Mouse (Mus musculus): Measurements from ENCODE around the gene Glod4. TPM values are rescaled to one million over a fixed set of nuclear protein-coding genes. Genes with fewer than 3 reads are reported as not detected.
A peak's percentile ranks its signal among the peaks of the same experiment; 100 is the strongest.

Gene Glod4
- total and polyA plus RNA-seq, 2 experiments from 2014 or later, result 63.5 to 116 TPM

DNA sequence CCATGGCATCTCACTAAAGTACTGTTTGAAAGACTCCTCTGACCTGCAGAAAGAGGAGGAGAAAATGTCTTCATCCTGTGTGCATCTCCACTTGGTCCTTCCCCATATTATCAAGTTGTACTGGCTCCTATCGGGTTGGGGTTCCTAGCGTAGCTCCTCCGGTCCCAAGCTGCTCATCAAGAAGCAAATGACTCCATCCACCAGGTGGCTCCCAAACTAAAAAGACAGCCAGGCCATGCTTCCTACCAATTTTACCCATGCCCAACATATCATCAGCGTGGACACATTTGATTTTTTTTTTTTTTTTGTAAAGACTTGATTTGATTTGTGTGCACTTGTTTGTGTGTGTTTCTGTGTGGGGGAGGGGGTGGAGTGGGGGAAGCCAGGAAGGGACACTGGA, 28.9 kb upstream of the Glod4 start:
- WGBS, result 78% methylated on average over 4 of the region's 4 CpGs
- H3K9ac ChIP-seq (replicated peaks; ENCODE audit: low read length, poor library complexity, severe bottlenecking), result no peak overlapping the region
- H3K27me3 ChIP-seq (ENCODE audit: insufficient read depth, low read length), result no peaks in the 10 kb centered on the region
- no peak overlapping the region for H3K4me3 ChIP-seq (ENCODE audit: low read depth, low read length)
- H3K9me3 ChIP-seq (ENCODE audit: low read length), result no peaks in the 10 kb centered on the region
- H3K4me1 ChIP-seq (ENCODE audit: insufficient read depth, low read length), result no peaks in the 10 kb centered on the region
- DNase-seq (ENCODE audit: low spot score), result peak; percentile 58
- no peaks in the 10 kb centered on the region for H3K36me3 ChIP-seq (ENCODE audit: insufficient read depth, low read length)
- no peak overlapping the region for H3K27ac ChIP-seq (ENCODE audit: low read depth, low read length)
- H3K4me2 ChIP-seq (ENCODE audit: low read depth, low read length, poor library complexity, severe bottlenecking), result no peak overlapping the region
- no peak for ATAC-seq (ENCODE audit: low FRiP score)
- TF ChIP-seq CTCF (IDR thresholded peaks at IDR 0.05), result peak; percentile 69

DNA sequence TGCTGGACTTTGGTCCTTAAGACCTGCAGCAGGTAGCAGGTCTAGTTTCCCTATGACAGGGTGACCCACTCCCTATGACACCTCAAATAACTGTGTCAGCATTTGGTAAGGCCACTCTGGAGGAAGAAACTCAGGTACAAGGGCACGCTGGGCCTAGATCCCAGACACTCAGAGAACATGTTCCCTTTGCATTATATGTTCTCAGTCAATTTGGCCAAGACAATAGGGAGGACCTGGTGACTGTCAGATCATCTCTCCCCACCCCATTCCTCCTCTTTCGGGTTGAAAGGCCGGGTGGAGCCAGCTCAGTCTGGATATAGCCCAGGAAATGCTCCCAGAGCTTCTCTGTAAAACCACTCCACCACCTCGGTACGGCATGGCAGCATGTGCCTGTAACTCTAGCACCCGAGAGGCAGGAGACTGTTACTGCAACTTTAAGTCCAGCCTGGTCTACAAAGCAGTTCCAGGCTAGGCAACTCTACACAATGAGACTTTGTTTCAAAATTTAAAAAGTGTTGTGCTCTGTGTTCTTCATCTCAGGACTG, 25.1 kb upstream of the Glod4 start:
- Histone ChIP-seq H3K4me1 (ENCODE audit: insufficient read depth, low read length) (no peaks in the 10 kb centered on the region), H3K27me3 (ENCODE audit: insufficient read depth, low read length) (no peaks in the 10 kb centered on the region), H3K9ac (replicated peaks; ENCODE audit: low read length, poor library complexity, severe bottlenecking) (no peak overlapping the region), H3K4me2 (ENCODE audit: low read depth, low read length, poor library complexity, severe bottlenecking) (no peak overlapping the region), H3K36me3 (ENCODE audit: insufficient read depth, low read length) (no peaks in the 10 kb centered on the region), H3K9me3 (ENCODE audit: low read length) (no peaks in the 10 kb centered on the region), H3K27ac (ENCODE audit: low read depth, low read length) (peak overlapping the region; percentile 64; the same call in 1 of the 2 replicates), H3K4me3 (ENCODE audit: low read depth, low read length) (no peak overlapping the region)
- WGBS, result 45% methylated on average over 6 of the region's 6 CpGs
- TF ChIP-seq CTCF (IDR thresholded peaks at IDR 0.05), result no peak
- DNase-seq (ENCODE audit: low spot score), result no peak
- no peak for ATAC-seq (ENCODE audit: low FRiP score)

DNA sequence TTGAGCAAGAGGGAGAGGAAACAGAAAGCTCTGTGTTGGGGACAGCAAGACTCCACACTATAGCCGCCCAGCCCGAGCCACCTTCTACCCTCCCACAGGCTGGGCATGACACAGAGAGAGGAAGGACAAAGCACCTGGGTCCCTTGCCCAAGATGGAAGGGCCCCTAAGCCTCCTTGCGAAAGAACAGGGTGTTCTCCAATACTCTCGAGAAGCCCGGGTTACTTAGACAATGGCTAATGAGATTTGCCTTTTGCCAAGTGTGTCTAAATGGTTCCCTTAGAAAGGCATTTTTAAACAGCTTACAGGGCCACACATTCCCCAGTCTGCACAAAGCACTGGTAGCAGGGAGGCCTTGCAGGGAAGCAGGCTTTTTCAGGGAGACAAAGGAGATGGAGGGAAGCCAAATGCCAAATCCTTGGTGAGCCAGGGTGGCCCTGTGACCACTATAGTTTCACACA, 24.5 kb upstream of the Glod4 start:
- DNase-seq (ENCODE audit: low spot score), result peak; percentile 68
- no peak overlapping the region for H3K4me2 ChIP-seq (ENCODE audit: low read depth, low read length, poor library complexity, severe bottlenecking)
- 0 out of 2 replicates have a peak overlapping the region, but pooled peaks have one; percentile 5 for H3K9ac ChIP-seq (replicated peaks; ENCODE audit: low read length, poor library complexity, severe bottlenecking)

DNA sequence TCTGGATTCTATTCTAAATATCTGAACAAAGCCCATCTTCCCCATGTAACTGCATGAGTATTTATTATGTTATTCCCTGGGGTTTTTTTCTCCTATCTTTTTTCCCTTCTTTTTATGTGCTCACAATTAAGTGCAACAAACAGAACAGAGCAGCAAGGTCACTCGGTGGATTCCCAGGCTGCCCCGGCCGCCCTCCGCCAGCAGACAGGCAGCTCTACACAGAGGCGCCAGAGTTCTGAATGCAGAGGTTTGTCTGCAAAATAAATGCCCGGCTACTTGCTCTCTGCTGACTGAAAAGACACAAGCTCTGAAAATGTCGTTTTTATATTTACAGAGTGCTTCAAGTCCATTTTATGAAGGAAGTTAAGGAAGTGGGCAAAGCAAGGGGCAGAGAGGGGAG, 24.0 kb upstream of the Glod4 start:
- TF ChIP-seq CTCF (IDR thresholded peaks at IDR 0.05), result no peak
- no peak for ATAC-seq (ENCODE audit: low FRiP score)

More for the DNA sequence above, 24.5 kb upstream of the Glod4 start:
- Histone ChIP-seq H3K36me3 (ENCODE audit: insufficient read depth, low read length) (no peaks in the 10 kb centered on the region), H3K4me3 (ENCODE audit: low read depth, low read length) (no peak overlapping the region), H3K9me3 (ENCODE audit: low read length) (no peaks in the 10 kb centered on the region), H3K27ac (ENCODE audit: low read depth, low read length) (peak overlapping the region; percentile 64), H3K4me1 (ENCODE audit: insufficient read depth, low read length) (no peaks in the 10 kb centered on the region), H3K27me3 (ENCODE audit: insufficient read depth, low read length) (no peaks in the 10 kb centered on the region)
- peak; percentile 62 for ATAC-seq (ENCODE audit: low FRiP score)
- WGBS, result 10% methylated on average over 5 of the region's 5 CpGs
- no peak for TF ChIP-seq CTCF (IDR thresholded peaks at IDR 0.05)

DNA sequence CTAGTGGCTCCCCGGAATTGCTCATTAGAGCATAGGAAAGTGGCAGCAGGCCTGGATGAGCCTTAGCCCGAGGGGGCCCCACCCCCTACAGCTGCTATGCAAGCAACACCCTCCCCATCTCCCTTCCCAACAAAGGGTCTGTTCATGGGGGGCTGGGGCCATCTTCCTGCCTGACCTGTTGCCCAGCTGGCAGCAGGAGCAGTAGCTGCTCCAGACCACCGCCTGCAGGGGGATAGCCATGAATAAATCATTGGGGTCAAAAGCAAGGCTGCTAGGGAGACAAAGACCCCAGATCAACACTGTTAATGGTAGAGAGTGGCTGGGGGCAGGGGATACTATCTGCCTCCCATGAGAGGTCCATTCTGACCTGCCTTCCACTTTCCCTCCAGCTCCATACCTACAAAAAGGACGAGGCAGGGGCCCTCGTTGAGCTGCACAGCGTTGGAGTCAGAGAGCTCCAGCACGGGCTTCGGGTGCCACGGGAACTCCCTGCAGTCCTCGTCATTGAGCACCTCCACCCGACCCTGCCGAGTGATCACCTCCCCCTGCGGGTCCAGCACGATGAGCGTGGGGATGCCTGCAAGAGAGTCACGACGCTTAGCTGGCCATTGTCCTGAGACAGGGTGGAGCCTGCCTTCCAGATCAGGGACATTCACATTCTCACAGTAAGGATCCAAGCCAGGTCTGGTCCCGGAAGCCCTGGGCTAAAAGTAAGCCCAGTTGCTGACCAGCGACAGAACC, 19.3 kb upstream of the Glod4 start:
- Histone ChIP-seq H3K4me3 (ENCODE audit: low read depth, low read length) (no peak overlapping the region), H3K4me1 (ENCODE audit: insufficient read depth, low read length) (peaks cover 3% of the 10 kb centered on the region; the same call in 1 of the 2 replicates), H3K9ac (replicated peaks; ENCODE audit: low read length, poor library complexity, severe bottlenecking) (no peak overlapping the region), H3K4me2 (ENCODE audit: low read depth, low read length, poor library complexity, severe bottlenecking) (no peak overlapping the region), H3K9me3 (ENCODE audit: low read length) (no peaks in the 10 kb centered on the region), H3K27me3 (ENCODE audit: insufficient read depth, low read length) (no peaks in the 10 kb centered on the region), H3K36me3 (ENCODE audit: insufficient read depth, low read length) (no peaks in the 10 kb centered on the region), H3K27ac (ENCODE audit: low read depth, low read length) (no peak overlapping the region)
- no peak for DNase-seq (ENCODE audit: low spot score)
- TF ChIP-seq CTCF (IDR thresholded peaks at IDR 0.05), result no peak
- 7% methylated on average over 19 of the region's 19 CpGs for WGBS
- ATAC-seq (ENCODE audit: low FRiP score), result no peak; the same call in 1 of the 2 replicates

More for the DNA sequence above, 24.0 kb upstream of the Glod4 start:
- Histone ChIP-seq H3K27me3 (ENCODE audit: insufficient read depth, low read length) (no peaks in the 10 kb centered on the region), H3K27ac (ENCODE audit: low read depth, low read length) (peak overlapping the region; percentile 64), H3K4me3 (ENCODE audit: low read depth, low read length) (no peak overlapping the region), H3K36me3 (ENCODE audit: insufficient read depth, low read length) (no peaks in the 10 kb centered on the region), H3K4me2 (ENCODE audit: low read depth, low read length, poor library complexity, severe bottlenecking) (no peak overlapping the region), H3K9me3 (ENCODE audit: low read length) (no peaks in the 10 kb centered on the region), H3K4me1 (ENCODE audit: insufficient read depth, low read length) (no peaks in the 10 kb centered on the region), H3K9ac (replicated peaks; ENCODE audit: low read length, poor library complexity, severe bottlenecking) (0 out of 2 replicates have a peak overlapping the region, but pooled peaks have one; percentile 5)
- DNase-seq (ENCODE audit: low spot score), result no peak
- WGBS, result 22% methylated on average over 7 of the region's 7 CpGs

DNA sequence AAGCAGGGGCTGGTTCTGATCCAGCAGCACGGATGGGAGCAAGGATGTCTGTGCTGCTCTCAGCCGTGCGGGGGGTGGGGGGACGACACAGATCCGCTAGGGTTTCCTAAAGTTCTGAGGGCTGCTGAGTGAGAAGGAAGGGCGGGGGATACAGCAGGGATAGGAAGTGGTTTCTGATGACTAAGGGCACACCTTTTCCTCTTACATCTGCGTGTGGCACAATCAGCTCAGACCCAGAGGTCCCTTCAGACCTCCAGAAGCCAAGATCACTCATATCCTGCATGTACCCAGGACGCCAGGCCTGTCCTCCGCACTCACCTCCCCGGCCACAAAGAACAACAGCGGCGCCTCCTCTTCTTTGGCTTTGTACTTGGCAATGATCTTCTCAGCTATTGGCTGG, 17.7 kb upstream of the Glod4 start:
- no peak overlapping the region for H3K9ac ChIP-seq (replicated peaks; ENCODE audit: low read length, poor library complexity, severe bottlenecking)
- H3K4me2 ChIP-seq (ENCODE audit: low read depth, low read length, poor library complexity, severe bottlenecking), result no peak overlapping the region
- H3K27ac ChIP-seq (ENCODE audit: low read depth, low read length), result no peak overlapping the region
- no peak overlapping the region for H3K4me3 ChIP-seq (ENCODE audit: low read depth, low read length)
- DNase-seq (ENCODE audit: low spot score), result no peak
- WGBS, result 63% methylated on average over 12 of the region's 12 CpGs
- H3K27me3 ChIP-seq (ENCODE audit: insufficient read depth, low read length), result no peaks in the 10 kb centered on the region
- ATAC-seq (ENCODE audit: low FRiP score), result no peak
- H3K4me1 ChIP-seq (ENCODE audit: insufficient read depth, low read length), result peaks cover 3% of the 10 kb centered on the region; the same call in 1 of the 2 replicates
- H3K9me3 ChIP-seq (ENCODE audit: low read length), result no peaks in the 10 kb centered on the region
- H3K36me3 ChIP-seq (ENCODE audit: insufficient read depth, low read length), result no peaks in the 10 kb centered on the region
- TF ChIP-seq CTCF (IDR thresholded peaks at IDR 0.05), result no peak

All from midbrain, postnatal 0 days (tissue).